Mouse (Mus musculus): ENCODE measurements around the gene Tle2. TPM values are rescaled to one million over a fixed set of nuclear protein-coding genes. Genes with fewer than 3 reads are reported as not detected.

The Tle2 gene
- total RNA-seq (2023), result 6.3 TPM

DNA sequence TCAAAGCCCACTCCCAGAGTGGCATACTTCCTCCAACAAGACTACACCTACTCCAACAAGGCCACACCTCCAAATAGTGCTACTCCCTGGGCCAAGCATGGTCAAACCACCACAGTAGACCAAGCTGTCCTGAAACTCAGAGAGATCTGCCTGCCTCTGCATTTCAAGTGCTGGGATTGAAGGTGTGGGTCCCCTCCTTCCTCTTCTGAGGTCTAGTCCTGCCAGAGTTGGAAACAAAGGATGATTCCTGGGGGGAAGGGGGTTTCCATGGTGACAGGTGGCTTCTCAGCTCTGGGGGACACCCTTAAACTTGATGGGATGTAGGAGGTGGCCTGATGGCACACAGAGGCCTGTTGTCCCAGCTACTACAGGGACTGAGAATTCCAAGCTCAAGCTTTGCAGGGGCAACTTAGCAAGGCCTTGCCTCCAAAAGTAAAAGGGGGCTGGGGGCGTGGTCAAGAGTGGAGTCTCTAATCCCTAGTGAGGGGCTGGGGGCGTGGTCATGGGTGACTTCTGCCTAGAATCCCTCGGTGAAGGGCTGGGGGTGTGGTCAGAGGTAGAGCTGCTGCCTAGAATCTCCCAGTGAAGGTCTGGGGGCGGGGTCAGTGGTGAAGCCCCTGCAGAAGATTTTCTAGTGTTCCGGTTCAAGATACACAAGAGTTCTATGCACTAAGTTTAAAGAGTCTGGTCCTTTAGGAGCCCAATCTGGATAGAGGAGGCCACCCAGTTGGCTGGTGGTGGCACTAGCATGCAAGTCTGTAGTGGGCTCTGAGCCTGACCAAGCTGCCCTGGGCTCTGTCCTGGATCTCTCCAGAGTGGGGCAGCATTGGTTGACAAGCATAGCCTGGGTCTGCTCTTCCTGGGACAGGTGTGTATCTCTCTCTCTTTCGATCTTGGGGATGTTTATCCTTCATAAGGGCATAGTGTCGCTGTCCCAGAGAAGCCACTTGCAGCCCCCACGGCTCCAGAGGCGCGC lies at the start of gene Tle2:
Gene Tle2, plus strand, starts transcription at position 481 of the 976 bp plus-strand sequence.

GRCm38 (mm10) chr10:81545161-81545747 lies 29.1 kb upstream of the Tle2 start, which contains the start of gene Gna11:
TSS of gene Gna11 (minus strand) at chr10:81545190.

GRCm38 (mm10) chr10:81559163-81559626 lies 15.2 kb upstream of the Tle2 start, which contains the start of gene Aes:
TSS of gene Aes (plus strand) at chr10:81559488.

GRCm38 (mm10) chr10:81600738-81601203 lies 26.4 kb downstream of the Tle2 start, which contains the start of gene Tle6:
TSS of gene Tle6 (minus strand) at chr10:81601073.

DNA sequence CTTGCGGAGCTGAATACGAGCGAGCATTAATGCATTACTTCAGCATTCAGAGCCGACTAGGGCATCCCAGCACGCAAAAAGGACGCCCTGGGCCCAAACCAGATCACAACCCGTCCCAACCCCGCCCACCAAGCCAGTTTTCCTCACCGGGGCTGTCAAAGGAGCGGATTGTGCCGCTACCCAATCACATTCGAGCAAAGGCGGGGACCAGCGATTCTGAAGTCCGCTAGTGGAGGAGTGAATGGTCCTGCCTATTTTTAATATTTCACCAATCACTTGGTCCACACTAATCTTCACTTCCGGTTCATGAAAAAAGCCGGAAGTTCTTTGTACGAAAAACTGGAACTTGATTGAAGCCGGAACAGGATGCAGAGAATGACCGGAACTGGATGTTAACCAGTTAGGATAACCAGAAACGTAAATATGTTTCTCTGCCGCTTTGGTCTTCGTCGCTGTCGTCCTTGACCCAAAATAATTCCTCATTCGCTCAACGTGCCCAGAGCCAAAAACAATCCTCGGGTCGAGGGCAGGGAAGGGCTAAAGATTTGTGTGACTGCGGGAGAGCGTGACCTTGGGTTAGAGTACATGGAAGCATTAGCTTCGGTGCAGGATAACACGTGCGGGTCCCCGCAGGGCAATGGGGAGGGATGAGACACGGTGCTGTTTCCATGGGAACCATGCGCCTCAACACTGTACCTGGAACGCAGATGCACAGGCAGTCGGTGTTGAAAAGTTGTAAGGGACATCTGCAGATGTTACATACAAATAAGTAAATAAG lies 31.8 kb downstream of the Tle2 start, which contains the start of gene BC025920:
Gene BC025920, plus strand, starts transcription at position 297 of the 778 bp plus-strand sequence.

GRCm38 (mm10) chr10:81626994-81627835 lies 52.9 kb downstream of the Tle2 start, which contains the start of gene Sirt6:
TSS of gene Sirt6 (minus strand) at chr10:81627797.

GRCm38 (mm10) chr10:81628390-81628789 lies 54.0 kb downstream of the Tle2 start, which contains the start of gene Ankrd24:
TSS of gene Ankrd24 (plus strand) at chr10:81628540.

Other genes with a start within 250 kb of the Tle2 start
- 26.1 TPM for gene Tbxa2r, start 245.8 kb upstream of the Tle2 start, total RNA-seq (2023)
- gene Gipc3, start 231.3 kb upstream of the Tle2 start, total RNA-seq (2023), result not detected
- 55.4 TPM for gene Hmg20b, start 224.1 kb upstream of the Tle2 start, total RNA-seq (2023)
- 5.4 TPM for gene Mfsd12, start 217.1 kb upstream of the Tle2 start, total RNA-seq (2023)
- gene 4930404N11Rik, start 208.7 kb upstream of the Tle2 start, total RNA-seq (2023), result 7.5 TPM
- gene Fzr1, start 196.0 kb upstream of the Tle2 start, total RNA-seq (2023), result 27.2 TPM
- 32.6 TPM for gene Dohh, start 190.1 kb upstream of the Tle2 start, total RNA-seq (2023)
- gene Gm48551, start 190.1 kb upstream of the Tle2 start, total RNA-seq (2023), result 4.7 TPM
- gene Gm48552, start 185.6 kb upstream of the Tle2 start, total RNA-seq (2023), result 9.7 TPM
- 2.2 TPM for gene Smim24, start 181.5 kb upstream of the Tle2 start, total RNA-seq (2023)
- 20.3 TPM for gene Nfic, start 118.9 kb upstream of the Tle2 start, total RNA-seq (2023)
- 1.2 TPM for gene Celf5, start 91.9 kb upstream of the Tle2 start, total RNA-seq (2023)
- gene Ncln, start 78.2 kb upstream of the Tle2 start, total RNA-seq (2023), result 199 TPM
- 139 TPM for gene S1pr4, start 74.4 kb upstream of the Tle2 start, total RNA-seq (2023)
- 3.3 TPM for gene Gna15, start 50.3 kb upstream of the Tle2 start, total RNA-seq (2023)
- gene Gna11, start 29.4 kb upstream of the Tle2 start, total RNA-seq (2023), result 17.5 TPM
- gene Aes, start 15.1 kb upstream of the Tle2 start, total RNA-seq (2023), result 616 TPM
- not detected for gene Tle6, start 26.5 kb downstream of the Tle2 start, total RNA-seq (2023)
- 3.2 TPM for gene BC025920, start 31.7 kb downstream of the Tle2 start, total RNA-seq (2023)
- gene Sirt6, start 53.2 kb downstream of the Tle2 start, total RNA-seq (2023), result 23.7 TPM
- gene Ankrd24, start 54.0 kb downstream of the Tle2 start, total RNA-seq (2023), result 5.9 TPM
- gene Gm10778, start 74.5 kb downstream of the Tle2 start, total RNA-seq (2023), result 2.1 TPM
- 7.8 TPM for gene Zfp433, start 130.3 kb downstream of the Tle2 start, total RNA-seq (2023)
- gene Gm3055, start 196.6 kb downstream of the Tle2 start, total RNA-seq (2023), result 4.9 TPM
- 3.0 TPM for gene Gm4767, start 237.6 kb downstream of the Tle2 start, total RNA-seq (2023)

All from CD4-positive naive resting alpha-beta T cell, adult 57 days (primary cell).